Mouse (Mus musculus): Measurements from ENCODE around the gene Rpl14. TPM values are rescaled to one million over a fixed set of nuclear protein-coding genes. Genes with fewer than 3 reads are reported as not detected.

Gene Rpl14
- polyA plus RNA-seq (2012; rRNA removed) (248 and 556 TPM in 2 replicates), polyA plus RNA-seq (2014; fragmentation: Nextera tagmentation; extraction: Ambion mirVana) (571 and 586 TPM in 2 replicates)

DNA sequence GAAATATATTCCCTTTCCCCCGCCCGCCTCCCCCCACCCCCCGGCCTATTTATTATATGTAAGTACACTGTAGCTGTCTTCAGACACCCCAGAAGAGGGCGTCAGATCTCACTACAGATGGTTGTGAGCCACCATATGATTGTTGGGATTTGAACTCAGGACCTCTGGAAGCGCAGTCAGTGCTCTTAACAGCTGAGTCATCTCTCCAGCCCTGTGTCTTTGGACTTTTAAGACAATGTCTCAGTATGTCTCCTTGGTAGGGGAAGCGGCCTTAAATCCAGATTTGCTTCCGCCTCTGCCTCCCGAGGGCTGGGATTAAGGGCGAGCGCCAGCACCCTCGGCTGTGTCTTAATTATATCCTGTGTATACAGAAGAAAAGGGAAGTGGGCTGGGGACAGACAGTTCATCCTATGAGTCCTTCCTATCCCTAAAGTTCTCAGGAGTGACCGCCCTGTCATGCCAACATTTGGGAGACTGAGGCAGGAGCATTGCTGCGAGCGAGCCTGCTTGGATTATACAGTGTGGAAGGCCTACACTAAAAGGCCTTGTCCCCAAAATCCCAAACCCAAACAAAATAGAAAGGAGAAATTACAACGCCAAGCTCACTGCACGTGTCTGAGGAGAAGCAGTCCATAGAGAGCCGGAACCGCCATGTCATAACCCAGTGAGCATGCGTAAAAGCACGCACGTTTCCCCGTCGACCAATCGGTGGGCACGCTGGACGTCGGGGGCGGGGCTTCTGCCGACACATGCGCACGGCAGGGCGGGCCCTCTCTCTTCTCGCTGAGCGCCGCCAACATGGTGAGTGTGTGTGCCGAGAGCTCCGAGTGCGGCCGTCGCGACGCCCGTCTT is at the start of gene Rpl14:
TSS of gene Rpl14 (plus strand) at position 704 of the 852 bp plus-strand sequence.
- H3K9ac ChIP-seq (replicated peaks): peak within 1 kb of the TSS; percentile 79
- H3K27ac ChIP-seq: peak within 1 kb of the TSS; percentile 72
- H3K27me3 ChIP-seq (ENCODE audit: control insufficient read depth, insufficient read depth, low read length): no peaks in the 10 kb centered on the region
- H3K4me2 ChIP-seq (ENCODE audit: low read depth): peak within 1 kb of the TSS; percentile 82
- DNase-seq (ENCODE audit: low read depth in 3 of 3, low spot score in 3 of 3) (peak; percentile 91 to 94 (median 93)), ATAC-seq (ENCODE audit: insufficient read depth) (peak; percentile 88)
- peaks cover 18 to 28% of the 10 kb centered on the region in 2 experiments for H3K4me1 ChIP-seq (replicated peaks; ENCODE audit: control insufficient read depth in 2 of 2, insufficient read depth in 2 of 2, low read length in 1 of 2)
- peaks cover 36% of the 10 kb centered on the region for H3K36me3 ChIP-seq (replicated peaks; ENCODE audit: control insufficient read depth, insufficient read depth, low read depth)
- peak within 1 kb of the TSS; percentile 79 to 80 for H3K4me3 ChIP-seq (ENCODE audit: insufficient read depth in 1 of 2, low read depth in 2 of 2, low read length in 2 of 2)
- H3K9me3 ChIP-seq (ENCODE audit: control insufficient read depth, low read length): peaks cover 3% of the 10 kb centered on the region
- TF ChIP-seq CTCF (IDR thresholded peaks at IDR 0.05; ENCODE audit: low read depth): no peak
- no peak for TF ChIP-seq EP300 (IDR thresholded peaks at IDR 0.05; ENCODE audit: low read depth)
- WGBS (ENCODE audit: insufficient replicate concordance): 3% methylated on average over 42 of the region's 43 CpGs

DNA sequence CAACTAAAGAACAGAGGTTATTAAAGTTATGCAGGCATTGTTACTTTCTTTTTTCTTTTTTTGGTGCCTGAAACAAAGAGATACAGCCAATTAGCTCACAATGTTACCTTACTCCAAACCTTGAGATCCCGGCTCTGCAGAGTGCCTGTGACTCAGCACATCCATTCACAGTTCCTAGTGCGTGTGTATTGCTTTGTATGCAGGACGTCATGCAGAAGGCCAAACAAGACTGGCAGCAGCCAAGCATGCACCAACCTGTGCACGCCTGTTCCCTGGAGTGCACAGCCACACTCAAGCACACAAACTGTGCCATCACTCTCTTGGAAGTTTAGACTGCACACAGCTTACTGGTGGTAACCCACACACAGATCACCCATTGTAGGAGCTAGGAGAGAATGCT is 44.0 kb upstream of the Rpl14 start:
- ATAC-seq (ENCODE audit: insufficient read depth) (no peak), DNase-seq (ENCODE audit: low read depth in 3 of 3, low spot score in 3 of 3) (no peak)
- no peaks in the 10 kb centered on the region for H3K36me3 ChIP-seq (replicated peaks; ENCODE audit: control insufficient read depth, insufficient read depth, low read depth)
- 59% methylated on average over 4 of the region's 4 CpGs for WGBS (ENCODE audit: insufficient replicate concordance)
- H3K27ac ChIP-seq: no peak overlapping the region
- H3K4me2 ChIP-seq (ENCODE audit: low read depth): no peak overlapping the region
- H3K4me1 ChIP-seq (replicated peaks; ENCODE audit: control insufficient read depth in 2 of 2, insufficient read depth in 2 of 2, low read length in 1 of 2): no peaks in the 10 kb centered on the region
- no peak overlapping the region for H3K4me3 ChIP-seq (ENCODE audit: insufficient read depth in 1 of 2, low read depth in 2 of 2, low read length in 2 of 2)
- H3K9me3 ChIP-seq (ENCODE audit: control insufficient read depth, low read length): no peaks in the 10 kb centered on the region
- no peak for TF ChIP-seq CTCF (IDR thresholded peaks at IDR 0.05; ENCODE audit: low read depth)
- TF ChIP-seq EP300 (IDR thresholded peaks at IDR 0.05; ENCODE audit: low read depth): no peak
- H3K27me3 ChIP-seq (ENCODE audit: control insufficient read depth, insufficient read depth, low read length): no peaks in the 10 kb centered on the region
- no peak overlapping the region for H3K9ac ChIP-seq (replicated peaks)

GRCm38 (mm10) chr9:120527919-120528318 is 43.3 kb upstream of the Rpl14 start:
- WGBS (ENCODE audit: insufficient replicate concordance): 60% methylated on average over 8 of the region's 8 CpGs
- Histone ChIP-seq H3K4me3 (ENCODE audit: insufficient read depth in 1 of 2, low read depth in 2 of 2, low read length in 2 of 2) (no peak overlapping the region), H3K4me2 (ENCODE audit: low read depth) (no peak overlapping the region), H3K36me3 (replicated peaks; ENCODE audit: control insufficient read depth, insufficient read depth, low read depth) (no peaks in the 10 kb centered on the region), H3K27ac (no peak overlapping the region), H3K4me1 (replicated peaks; ENCODE audit: control insufficient read depth in 2 of 2, insufficient read depth in 2 of 2, low read length in 1 of 2) (no peaks in the 10 kb centered on the region), H3K27me3 (ENCODE audit: control insufficient read depth, insufficient read depth, low read length) (no peaks in the 10 kb centered on the region), H3K9me3 (ENCODE audit: control insufficient read depth, low read length) (no peaks in the 10 kb centered on the region), H3K9ac (replicated peaks) (no peak overlapping the region)
- DNase-seq (ENCODE audit: low read depth in 3 of 3, low spot score in 3 of 3) (no peak), ATAC-seq (ENCODE audit: insufficient read depth) (no peak)
- TF ChIP-seq EP300 (IDR thresholded peaks at IDR 0.05; ENCODE audit: low read depth): no peak
- TF ChIP-seq CTCF (IDR thresholded peaks at IDR 0.05; ENCODE audit: low read depth): no peak

DNA sequence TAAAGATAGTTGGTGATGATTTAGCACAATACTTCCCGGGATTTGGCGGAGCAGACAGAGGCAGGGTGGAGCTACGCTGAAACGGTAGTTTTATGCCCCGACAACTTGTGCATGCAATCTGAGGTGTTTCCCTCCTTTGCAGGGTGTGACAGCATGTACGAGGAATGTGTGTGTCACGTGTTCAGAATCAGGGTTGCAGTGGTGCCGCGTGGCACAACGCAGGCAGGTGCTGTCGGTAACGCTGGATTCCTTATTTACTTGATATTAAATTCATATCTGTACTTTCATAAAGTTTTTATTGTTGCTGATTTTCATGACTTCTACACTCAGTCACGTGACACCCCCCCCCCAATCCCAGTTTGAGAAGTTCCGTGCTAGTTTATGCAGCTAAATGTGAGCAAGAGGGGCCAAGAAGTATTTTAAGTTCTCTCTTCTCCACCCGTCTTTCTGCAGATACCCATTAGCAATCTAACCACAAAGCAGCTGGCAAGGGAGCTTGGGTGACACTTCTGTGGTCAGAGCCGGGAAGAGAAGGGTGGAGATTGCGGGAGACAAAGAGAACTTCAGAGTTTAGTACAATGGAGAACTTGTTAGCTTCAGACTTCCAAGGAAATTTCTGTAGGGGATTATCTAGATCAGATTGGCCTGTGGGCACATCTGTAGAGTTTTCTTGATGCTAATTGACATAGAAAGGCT is 42.3 kb upstream of the Rpl14 start:
- no peak overlapping the region for H3K27ac ChIP-seq
- 62% methylated on average over 17 of the region's 17 CpGs for WGBS (ENCODE audit: insufficient replicate concordance)
- no peak overlapping the region for H3K9ac ChIP-seq (replicated peaks)
- H3K9me3 ChIP-seq (ENCODE audit: control insufficient read depth, low read length): no peaks in the 10 kb centered on the region
- no peak overlapping the region for H3K4me3 ChIP-seq (ENCODE audit: insufficient read depth in 1 of 2, low read depth in 2 of 2, low read length in 2 of 2)
- no peaks in the 10 kb centered on the region for H3K4me1 ChIP-seq (replicated peaks; ENCODE audit: control insufficient read depth in 2 of 2, insufficient read depth in 2 of 2, low read length in 1 of 2)
- no peaks in the 10 kb centered on the region for H3K36me3 ChIP-seq (replicated peaks; ENCODE audit: control insufficient read depth, insufficient read depth, low read depth)
- no peak for ATAC-seq (ENCODE audit: insufficient read depth)
- H3K4me2 ChIP-seq (ENCODE audit: low read depth): no peak overlapping the region
- TF ChIP-seq CTCF (IDR thresholded peaks at IDR 0.05; ENCODE audit: low read depth) (no peak), EP300 (IDR thresholded peaks at IDR 0.05; ENCODE audit: low read depth) (no peak)
- DNase-seq (ENCODE audit: low read depth in 3 of 3, low spot score in 3 of 3): no peak
- H3K27me3 ChIP-seq (ENCODE audit: control insufficient read depth, insufficient read depth, low read length): no peaks in the 10 kb centered on the region

DNA sequence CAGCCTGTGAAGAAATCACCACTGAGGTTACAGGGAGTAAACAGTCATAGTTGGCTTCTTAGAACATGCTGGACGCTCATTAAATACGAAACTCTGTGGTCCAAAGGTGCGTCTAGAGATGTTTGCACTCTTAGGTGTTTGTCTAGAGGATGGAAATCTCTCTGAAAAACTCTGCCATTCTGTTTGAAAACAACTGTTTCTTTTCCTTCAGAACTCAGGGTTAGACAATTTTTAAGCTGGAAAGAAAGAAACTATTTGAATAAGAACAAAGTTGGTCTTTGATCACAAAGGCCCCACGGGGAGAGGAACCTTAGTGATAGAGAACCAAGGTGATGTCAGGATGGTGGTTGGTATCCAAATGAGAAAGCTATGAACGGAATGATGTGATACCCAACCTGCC is 40.8 kb upstream of the Rpl14 start:
- no peak for ATAC-seq (ENCODE audit: insufficient read depth)
- H3K36me3 ChIP-seq (replicated peaks; ENCODE audit: control insufficient read depth, insufficient read depth, low read depth): no peaks in the 10 kb centered on the region
- 55% methylated on average over 5 of the region's 5 CpGs for WGBS (ENCODE audit: insufficient replicate concordance)
- no peak overlapping the region for H3K27ac ChIP-seq
- H3K4me3 ChIP-seq (ENCODE audit: insufficient read depth in 1 of 2, low read depth in 2 of 2, low read length in 2 of 2): no peak overlapping the region
- DNase-seq (ENCODE audit: low read depth in 3 of 3, low spot score in 3 of 3): no peak
- no peaks in the 10 kb centered on the region for H3K27me3 ChIP-seq (ENCODE audit: control insufficient read depth, insufficient read depth, low read length)
- TF ChIP-seq EP300 (IDR thresholded peaks at IDR 0.05; ENCODE audit: low read depth): no peak
- TF ChIP-seq CTCF (IDR thresholded peaks at IDR 0.05; ENCODE audit: low read depth): no peak
- no peaks in the 10 kb centered on the region for H3K9me3 ChIP-seq (ENCODE audit: control insufficient read depth, low read length)
- no peak overlapping the region for H3K4me2 ChIP-seq (ENCODE audit: low read depth)
- H3K4me1 ChIP-seq (replicated peaks; ENCODE audit: control insufficient read depth in 2 of 2, insufficient read depth in 2 of 2, low read length in 1 of 2): no peaks in the 10 kb centered on the region
- no peak overlapping the region for H3K9ac ChIP-seq (replicated peaks)
